Mouse (Mus musculus) intestine, embryonic 14.5 days (tissue): ENCODE data around the gene Tmem107. TPM values are rescaled to one million over a fixed set of nuclear protein-coding genes. Genes with fewer than 3 reads are reported as not detected.

Source experiments
- ATAC-seq: fragments of 200-750 bp; cut with Nextera tagmentation; replicated peaks from 2 replicates; pipeline ENCODE4 v1.8.0; 2017; ENCODE audit warnings: low read depth, moderate number of reproducible peaks, moderate TSS enrichment, moderate library complexity; ENCODE audit not compliant: low FRiP score, low TSS enrichment
- DNase-seq: peaks from one replicate; pipeline ENCODE4 v3.0.0-alpha.2; 2018; ENCODE audit warnings: low spot score
- H3K27ac ChIP-seq: fragments of 300-500 bp; sonication (generic); 2 replicates; pipeline ENCODE4 v1.5.1; 2014; ENCODE audit warnings: low read depth, mild to moderate bottlenecking, control low read depth
- H3K27me3 ChIP-seq: fragments of 300-500 bp; sonication (generic); replicated peaks from 2 replicates; pipeline ENCODE4 v1.6.1; 2014; ENCODE audit warnings: low read length, control low read depth; ENCODE audit not compliant: control insufficient read depth, insufficient read depth
- H3K36me3 ChIP-seq: fragments of 300-500 bp; sonication (generic); 2 replicates; pipeline ENCODE4 v1.6.1; 2014; ENCODE audit warnings: low read length, control low read depth; ENCODE audit not compliant: control insufficient read depth, insufficient read depth
- H3K4me1 ChIP-seq: fragments of 300-500 bp; sonication (generic); replicated peaks from 2 replicates; pipeline ENCODE4 v1.6.1; 2014; ENCODE audit warnings: low read length, control low read depth, mixed read lengths; ENCODE audit not compliant: control insufficient read depth, insufficient read depth
- H3K4me2 ChIP-seq: fragments of 300-500 bp; sonication (generic); 2 replicates; pipeline ENCODE4 v1.6.1; 2014; ENCODE audit warnings: low read length
- H3K4me3 ChIP-seq: fragments of 300-500 bp; sonication (generic); 2 replicates; pipeline ENCODE4 v1.5.1; 2014; ENCODE audit warnings: low read depth, low read length, control low read depth, mixed read lengths
- H3K9ac ChIP-seq: fragments of 300-500 bp; sonication (generic); 2 replicates; pipeline ENCODE4 v1.6.1; 2014; ENCODE audit warnings: mild to moderate bottlenecking, low read length
- H3K9me3 ChIP-seq: fragments of 300-500 bp; sonication (generic); 2 replicates; pipeline ENCODE4 v1.6.1; 2016; ENCODE audit warnings: low read length, control low read depth; ENCODE audit not compliant: control insufficient read depth
- WGBS: fragments of 180-500 bp; shearing (Covaris S2); extraction: QIAGEN DNeasy Blood & Tissue Kit; methylation state at CpG from one replicate; pipeline ENCODE4 v1.1.7; 2014; 5-methylcytosine and 5-hydroxymethylcytosine counted together
- polyA plus RNA-seq: library from polyadenylated mRNA; unstranded; fragments of >200 nt; fragmentation: Nextera tagmentation; extraction: Ambion mirVana; gene quantifications from 2 replicates; pipeline ENCODE4 v1.2.1, GENCODE M21; 2014

Tmem107 gene
- polyA plus RNA-seq, 1 experiment from 2014 or later: 50.1 TPM

DNA sequence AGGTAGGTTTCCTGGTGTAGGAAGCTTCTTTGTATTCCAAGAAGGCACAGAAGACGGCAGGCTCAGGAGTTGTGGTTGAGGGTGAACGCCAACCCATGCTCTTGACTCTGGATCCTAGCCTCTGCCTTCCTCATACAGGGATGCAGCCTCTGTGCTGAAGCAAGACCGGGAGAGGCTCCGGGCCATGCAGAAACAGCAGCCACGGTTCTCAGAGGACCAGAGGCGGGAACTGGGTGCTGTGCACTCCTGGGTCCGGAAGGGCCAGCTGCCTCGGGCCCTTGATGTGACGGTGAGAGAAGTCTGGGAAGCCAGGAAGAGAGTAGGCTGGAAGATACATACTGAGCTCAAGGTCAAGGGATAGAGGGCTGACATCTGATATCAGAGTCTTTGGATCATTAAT is 37.6 kb downstream of the Tmem107 start:
- Histone ChIP-seq H3K9me3 (no peaks in the 10 kb centered on the region), H3K27ac (no peak overlapping the region), H3K36me3 (peaks cover 58% of the 10 kb centered on the region), H3K27me3 (0 out of 2 replicates have a peak, but pooled peaks cover 3% of the 10 kb centered on the region), H3K4me1 (peaks cover 6% of the 10 kb centered on the region; the same call in 1 of the 2 replicates), H3K4me3 (no peak overlapping the region), H3K4me2 (no peak overlapping the region), H3K9ac (no peak overlapping the region)
- no peak for ATAC-seq
- no peak for DNase-seq
- 93% methylated on average over 9 of the region's 9 CpGs for WGBS

DNA sequence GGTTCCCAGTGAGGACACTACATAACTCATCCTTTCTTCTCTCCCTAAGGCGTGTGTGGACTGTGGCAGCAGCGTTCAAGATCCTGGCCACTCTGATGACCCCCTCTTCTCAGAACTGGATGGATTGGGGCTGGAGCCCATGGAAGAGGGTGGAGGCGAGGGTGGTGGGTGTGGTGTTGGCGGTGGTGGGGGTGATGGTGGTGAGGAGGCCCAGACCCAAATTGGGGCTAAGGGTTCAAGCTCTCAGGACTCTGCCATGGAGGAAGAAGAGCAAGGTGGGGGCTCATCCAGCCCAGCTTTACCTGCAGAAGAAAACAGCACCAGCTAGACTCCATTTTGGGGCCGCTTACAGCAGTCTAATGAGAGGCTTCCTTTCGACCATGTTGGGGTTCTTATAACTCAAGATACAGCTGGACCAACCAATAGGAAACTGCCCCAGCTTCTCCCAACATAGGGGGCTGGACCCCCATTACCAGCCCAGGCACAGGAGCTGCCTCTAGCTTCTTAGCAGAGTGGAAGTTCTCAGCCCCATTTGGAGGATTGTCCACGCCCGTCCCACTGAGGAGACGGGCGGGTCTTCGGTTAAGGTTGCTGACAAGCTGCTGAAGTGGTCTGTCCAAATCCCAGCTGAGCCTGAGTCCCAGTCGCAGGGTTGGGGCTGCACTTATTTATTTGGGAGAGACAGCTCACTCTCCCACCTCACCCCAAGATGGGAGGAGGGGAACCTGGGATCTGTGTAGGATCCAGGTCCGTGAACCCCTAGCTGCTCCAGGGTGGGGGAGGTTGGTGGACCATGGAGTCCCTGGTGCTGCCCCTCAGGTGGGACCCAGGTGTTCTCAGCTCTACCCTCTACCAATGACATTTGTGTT is 38.7 kb downstream of the Tmem107 start:
- H3K36me3 ChIP-seq: peaks cover 48% of the 10 kb centered on the region
- DNase-seq (no peak), ATAC-seq (no peak)
- H3K4me1 ChIP-seq: peaks cover 6% of the 10 kb centered on the region; the same call in 1 of the 2 replicates
- H3K4me3 ChIP-seq: no peak overlapping the region
- WGBS: 83% methylated on average over 13 of the region's 13 CpGs
- no peaks in the 10 kb centered on the region for H3K9me3 ChIP-seq
- 0 out of 2 replicates have a peak, but pooled peaks cover 6% of the 10 kb centered on the region for H3K27me3 ChIP-seq
- H3K4me2 ChIP-seq: no peak overlapping the region
- H3K27ac ChIP-seq: no peak overlapping the region
- H3K9ac ChIP-seq: no peak overlapping the region

DNA sequence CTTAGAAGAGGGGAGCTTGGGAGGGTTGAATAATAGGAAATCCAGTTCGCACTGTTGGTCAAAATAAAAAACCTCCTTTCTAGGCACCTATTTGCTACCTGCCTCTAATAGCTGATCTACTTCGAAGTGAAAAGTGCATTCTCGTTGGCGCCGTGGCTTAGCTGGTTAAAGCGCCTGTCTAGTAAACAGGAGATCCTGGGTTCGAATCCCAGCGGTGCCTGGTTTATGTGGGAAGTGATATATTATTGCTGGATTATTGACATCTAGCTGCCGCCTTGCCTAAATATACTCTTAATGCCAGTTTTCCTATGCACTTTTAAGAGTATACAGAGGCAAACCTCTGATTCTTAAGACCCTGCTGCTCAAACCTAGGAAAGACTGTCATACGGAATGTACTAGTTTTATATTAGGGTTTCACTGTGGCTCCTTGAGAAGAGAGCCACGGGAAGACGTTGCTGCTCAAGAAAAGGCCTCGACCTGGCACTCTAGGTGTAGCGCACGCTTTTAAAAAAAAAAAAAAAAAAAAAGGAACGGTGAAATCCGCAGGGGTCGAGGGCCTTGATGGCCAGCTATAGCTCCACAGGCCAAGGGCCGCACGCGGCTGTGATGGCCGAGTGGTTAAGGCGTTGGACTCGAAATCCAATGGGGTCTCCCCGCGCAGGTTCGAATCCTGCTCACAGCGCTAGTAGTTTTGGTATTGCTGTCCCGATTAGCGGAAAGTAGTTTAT is 39.9 kb downstream of the Tmem107 start:
- Histone ChIP-seq H3K4me1 (peaks cover 6% of the 10 kb centered on the region; the same call in 1 of the 2 replicates), H3K27ac (no peak overlapping the region), H3K4me2 (peak overlapping the region; percentile 61), H3K9ac (peak overlapping the region; percentile 53), H3K9me3 (no peaks in the 10 kb centered on the region), H3K4me3 (peak overlapping the region; percentile 62), H3K27me3 (0 out of 2 replicates have a peak, but pooled peaks cover 6% of the 10 kb centered on the region), H3K36me3 (peaks cover 36% of the 10 kb centered on the region)
- peak; percentile 62; the same call in 1 of the 2 replicates for ATAC-seq
- under 1% methylated on average over 29 of the region's 30 CpGs for WGBS
- peak; percentile 100 for DNase-seq

DNA sequence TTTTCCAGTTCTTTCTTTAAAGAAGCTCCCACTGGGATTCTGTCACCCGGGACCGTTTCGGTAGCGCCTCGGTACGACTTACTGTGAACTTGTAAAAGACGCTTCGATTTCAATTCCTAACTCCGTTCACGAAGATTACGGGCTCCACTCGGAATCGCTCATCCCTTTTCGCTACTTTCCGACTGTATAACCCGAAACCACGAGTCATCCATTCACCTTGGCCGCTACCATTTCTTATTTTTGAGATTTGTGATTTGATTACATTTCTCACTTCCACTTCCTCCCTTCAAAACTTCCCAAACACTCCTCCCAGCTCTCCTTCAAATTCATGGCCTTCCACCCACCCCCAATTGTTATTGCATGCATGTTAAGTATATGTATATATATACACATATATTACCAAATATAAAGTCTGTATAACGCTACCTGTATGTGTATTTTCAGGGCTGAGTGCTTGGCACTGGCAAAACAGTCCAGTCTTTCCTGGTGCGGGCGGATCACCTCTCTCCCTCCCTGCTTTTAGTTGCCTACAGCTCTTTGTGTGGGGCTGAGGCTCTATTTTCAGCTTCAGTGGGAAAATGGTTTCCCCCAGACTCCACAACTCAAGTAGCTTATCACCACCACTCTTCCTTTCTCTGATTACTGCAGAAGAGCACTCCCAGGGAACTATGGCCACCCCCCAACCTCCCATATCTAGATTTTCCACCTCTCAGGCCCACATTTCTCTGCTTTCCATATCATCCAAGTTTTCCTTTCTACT is 40.6 kb downstream of the Tmem107 start:
- peaks cover 29% of the 10 kb centered on the region for H3K36me3 ChIP-seq
- ATAC-seq (no peak), DNase-seq (peak; percentile 59)
- H3K27me3 ChIP-seq: 0 out of 2 replicates have a peak, but pooled peaks cover 6% of the 10 kb centered on the region
- peak overlapping the region; percentile 62 for H3K4me3 ChIP-seq
- peak overlapping the region; percentile 61 for H3K4me2 ChIP-seq
- H3K9me3 ChIP-seq: no peaks in the 10 kb centered on the region
- H3K9ac ChIP-seq: peak overlapping the region; percentile 53
- WGBS: 5% methylated on average over 21 of the region's 21 CpGs
- peaks cover 6% of the 10 kb centered on the region; the same call in 1 of the 2 replicates for H3K4me1 ChIP-seq
- no peak overlapping the region for H3K27ac ChIP-seq

DNA sequence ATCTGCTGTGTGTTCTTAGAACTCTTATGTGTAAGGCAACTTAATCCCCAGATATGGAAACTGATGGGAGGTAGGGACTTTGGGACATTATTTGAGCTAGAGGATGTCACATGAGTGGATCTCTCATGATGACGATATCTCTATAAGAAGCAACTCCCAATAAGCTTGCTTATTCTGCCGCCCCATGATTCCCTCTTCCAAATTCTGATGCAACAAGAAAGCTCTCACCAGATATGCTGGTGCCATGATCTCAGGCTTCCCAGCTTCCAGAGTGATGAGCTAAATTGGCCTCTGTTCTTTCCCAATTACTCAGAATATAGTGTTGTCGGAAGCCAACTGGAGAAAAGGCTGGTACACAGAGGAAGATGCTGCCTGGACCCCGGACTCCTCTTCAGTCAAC is 41.3 kb downstream of the Tmem107 start:
- Histone ChIP-seq H3K9ac (no peak overlapping the region), H3K4me1 (peaks cover 6% of the 10 kb centered on the region; the same call in 1 of the 2 replicates), H3K27me3 (0 out of 2 replicates have a peak, but pooled peaks cover 6% of the 10 kb centered on the region), H3K4me2 (peak overlapping the region; percentile 61), H3K27ac (no peak overlapping the region), H3K36me3 (peaks cover 25% of the 10 kb centered on the region), H3K4me3 (no peak overlapping the region), H3K9me3 (no peaks in the 10 kb centered on the region)
- 60% methylated on average over 4 of the region's 4 CpGs for WGBS
- DNase-seq (no peak), ATAC-seq (no peak)

DNA sequence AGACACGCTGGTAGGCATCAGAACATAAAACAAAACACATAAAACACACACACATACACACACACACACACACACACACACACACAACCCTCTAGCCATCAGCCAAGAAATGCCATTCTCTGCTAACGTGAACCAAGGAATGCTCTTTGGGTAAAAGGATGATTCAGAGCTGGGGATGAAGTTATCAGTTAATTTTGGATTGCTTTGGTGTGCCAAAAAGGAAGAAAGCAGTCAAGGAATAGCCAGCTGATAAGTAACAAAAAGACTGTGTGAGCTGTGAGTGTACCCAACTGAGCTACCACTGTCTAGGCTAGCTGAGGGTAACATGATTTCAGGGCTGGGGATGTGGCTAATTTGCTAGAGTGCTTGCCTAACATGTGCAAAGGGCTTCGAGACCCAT is 43.4 kb downstream of the Tmem107 start:
- no peak for ATAC-seq
- no peak overlapping the region for H3K4me2 ChIP-seq
- no peak overlapping the region for H3K27ac ChIP-seq
- DNase-seq: no peak
- no peak overlapping the region for H3K9ac ChIP-seq
- H3K27me3 ChIP-seq: 0 out of 2 replicates have a peak, but pooled peaks cover 6% of the 10 kb centered on the region
- no peak overlapping the region for H3K4me3 ChIP-seq
- H3K36me3 ChIP-seq: peaks cover 3% of the 10 kb centered on the region; the same call in 1 of the 2 replicates
- H3K9me3 ChIP-seq: no peaks in the 10 kb centered on the region
- H3K4me1 ChIP-seq: peaks cover 11% of the 10 kb centered on the region
- 68% methylated on average over 3 of the region's 3 CpGs for WGBS

DNA sequence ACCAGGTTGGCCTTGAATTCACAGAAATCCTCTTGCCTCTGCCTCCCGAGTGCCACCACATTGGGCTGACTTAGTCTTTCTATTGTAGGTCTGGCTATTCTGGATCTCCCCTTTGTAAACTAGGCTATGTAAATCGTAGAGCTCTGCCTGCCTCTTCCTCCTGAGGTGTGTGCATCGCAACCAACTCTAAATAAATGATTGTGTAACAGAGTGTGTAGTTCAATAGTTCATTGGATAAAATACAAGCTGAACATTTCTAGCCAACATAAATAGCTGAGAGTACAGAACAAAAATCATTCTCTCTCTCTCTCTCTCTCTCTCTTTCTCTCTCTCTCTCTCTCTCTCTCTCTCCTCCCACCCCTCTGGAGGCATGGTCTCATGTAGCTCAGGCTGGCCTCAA is 44.0 kb downstream of the Tmem107 start:
- Histone ChIP-seq H3K4me2 (no peak overlapping the region), H3K9me3 (no peaks in the 10 kb centered on the region), H3K9ac (no peak overlapping the region), H3K4me3 (no peak overlapping the region), H3K27me3 (0 out of 2 replicates have a peak, but pooled peaks cover 6% of the 10 kb centered on the region), H3K27ac (no peak overlapping the region), H3K4me1 (peaks cover 17% of the 10 kb centered on the region), H3K36me3 (no peaks in the 10 kb centered on the region)
- DNase-seq: no peak
- no peak for ATAC-seq
- 89% methylated on average over 3 of the region's 3 CpGs for WGBS

DNA sequence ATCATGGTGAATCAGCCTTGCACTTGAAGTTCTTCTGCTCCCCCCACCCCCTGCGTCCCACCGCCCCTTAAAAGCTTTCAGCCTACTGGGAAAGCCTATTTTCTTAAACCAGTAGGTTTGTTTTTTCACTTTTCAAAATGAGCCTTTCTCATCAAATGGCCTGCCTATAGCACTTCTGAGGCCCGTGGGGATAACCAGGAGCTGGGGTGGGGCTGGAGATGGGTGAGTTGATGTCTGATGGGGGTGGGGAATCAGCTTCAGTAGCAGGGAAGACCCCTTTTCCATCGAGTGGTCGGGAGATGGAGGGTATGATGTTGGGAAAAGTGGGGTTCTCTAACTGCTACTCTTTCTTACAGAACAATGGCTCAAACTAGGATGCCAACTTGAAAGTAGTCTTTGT is 46.2 kb downstream of the Tmem107 start:
- WGBS: 48% methylated on average over 5 of the region's 5 CpGs
- DNase-seq (no peak), ATAC-seq (no peak)
- H3K4me2 ChIP-seq: peak overlapping the region; percentile 94
- 0 out of 2 replicates have a peak, but pooled peaks cover 8% of the 10 kb centered on the region for H3K27me3 ChIP-seq
- H3K36me3 ChIP-seq: no peaks in the 10 kb centered on the region
- H3K27ac ChIP-seq: no peak overlapping the region
- H3K9ac ChIP-seq: no peak overlapping the region
- H3K9me3 ChIP-seq: no peaks in the 10 kb centered on the region
- H3K4me3 ChIP-seq: 0 out of 2 replicates have a peak overlapping the region, but pooled peaks have one; percentile 82
- peaks cover 29% of the 10 kb centered on the region for H3K4me1 ChIP-seq
